Mouse (Mus musculus): ENCODE measurements around the gene Chek2. TPM values are rescaled to one million over a fixed set of nuclear protein-coding genes. Genes with fewer than 3 reads are reported as not detected.

The Chek2 gene
- total RNA-seq, 2 experiments from 2014 or later, result 0.92 to 1.1 TPM

- intact Hi-C loops (cut with DNase I), result no loop called here
- TF ChIP-seq CTCF (IDR thresholded peaks at IDR 0.05), result no peak
- peak overlapping the region; percentile 97 for H3K4me3 ChIP-seq
- no peak for DNase-seq
- H3K27ac ChIP-seq, result peak overlapping the region; percentile 94
These were observed 39.3 kb downstream of the Chek2 start for GRCm38 (mm10) chr5:110879042-110879441.

- no peak for TF ChIP-seq CTCF (IDR thresholded peaks at IDR 0.05)
- intact Hi-C loops (cut with DNase I), result no loop called here
- peak; percentile 95 for DNase-seq
- H3K27ac ChIP-seq, result peak within 1 kb of the TSS; percentile 94
- peak within 1 kb of the TSS; percentile 97 for H3K4me3 ChIP-seq
These were observed 40.0 kb downstream of the Chek2 start, which contains the start of gene Ttc28 for GRCm38 (mm10) chr5:110879584-110880374. Ttc28 (plus strand) TSS chr5:110879803.

GRCm38 (mm10) chr5:110888596-110888995 is 48.8 kb downstream of the Chek2 start:
- no peak for DNase-seq
- TF ChIP-seq CTCF (IDR thresholded peaks at IDR 0.05), result no peak
- H3K27ac ChIP-seq, result no peak overlapping the region
- intact Hi-C loops (cut with DNase I), result no loop called here
- no peak overlapping the region for H3K4me3 ChIP-seq

GRCm38 (mm10) chr5:110889945-110890344 is 50.2 kb downstream of the Chek2 start:
- Histone ChIP-seq H3K4me3 (no peak overlapping the region), H3K27ac (no peak overlapping the region)
- DNase-seq, result no peak
- intact Hi-C loops (cut with DNase I), result no loop called here
- TF ChIP-seq CTCF (IDR thresholded peaks at IDR 0.05), result no peak

DNA sequence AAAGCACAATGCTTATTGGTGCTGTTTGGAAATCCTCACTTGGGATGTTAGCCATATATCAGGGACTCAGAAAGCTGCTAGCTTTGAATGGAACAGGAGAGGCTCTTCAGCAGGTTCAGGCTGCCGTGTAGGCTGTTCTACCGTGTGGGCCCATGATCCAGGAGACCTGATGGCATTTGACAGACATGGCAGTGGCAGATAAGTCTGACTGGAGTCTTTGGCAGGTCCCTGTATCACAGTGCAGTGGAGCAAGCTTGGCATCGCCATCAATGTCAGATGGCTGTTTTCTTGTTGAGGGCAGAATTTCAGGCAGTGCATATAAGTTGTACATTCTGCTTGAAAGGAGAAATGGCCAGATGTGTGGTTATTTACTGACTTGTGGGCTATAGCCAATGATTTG is 50.8 kb downstream of the Chek2 start:
- DNase-seq, result no peak
- Histone ChIP-seq H3K4me3 (no peak overlapping the region), H3K27ac (no peak overlapping the region)
- TF ChIP-seq CTCF (IDR thresholded peaks at IDR 0.05), result no peak
- intact Hi-C loops (cut with DNase I), result no loop called here

DNA sequence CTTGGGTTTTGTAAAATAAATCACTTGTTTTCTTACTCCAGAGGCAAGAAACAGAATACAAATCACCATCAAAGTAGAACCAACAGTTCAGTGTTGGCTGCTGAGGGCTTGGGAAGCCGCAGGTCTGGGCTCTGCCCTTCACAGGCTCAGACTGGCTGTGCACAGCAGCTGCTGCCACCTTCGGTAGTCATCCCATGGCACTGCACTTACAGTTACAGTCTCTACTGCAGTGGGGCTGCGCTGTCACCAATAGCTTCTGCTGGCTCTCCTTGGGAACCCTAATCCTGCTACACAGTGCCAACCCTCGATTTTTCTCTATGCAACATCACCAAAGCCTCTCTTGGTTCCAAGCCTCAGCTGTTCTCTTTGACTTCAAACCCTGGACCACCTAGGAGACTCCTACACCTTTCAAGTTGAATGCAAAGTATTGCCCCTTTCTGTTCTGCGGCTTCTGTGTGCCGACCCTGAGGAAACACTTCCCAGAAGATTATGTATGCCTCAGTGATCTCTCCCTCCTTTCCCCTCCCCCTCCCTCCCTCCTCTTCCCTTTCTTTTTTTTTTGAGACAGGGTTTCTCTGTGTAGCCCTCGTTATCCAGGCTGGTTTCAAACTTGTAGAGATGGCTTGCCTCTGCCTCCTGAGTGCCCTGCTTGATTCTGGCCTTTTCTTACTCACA is 57.5 kb downstream of the Chek2 start:
- intact Hi-C loops (cut with DNase I), result no loop called here
- DNase-seq, result no peak
- TF ChIP-seq CTCF (IDR thresholded peaks at IDR 0.05), result no peak
- H3K4me3 ChIP-seq, result no peak overlapping the region
- H3K27ac ChIP-seq, result no peak overlapping the region

DNA sequence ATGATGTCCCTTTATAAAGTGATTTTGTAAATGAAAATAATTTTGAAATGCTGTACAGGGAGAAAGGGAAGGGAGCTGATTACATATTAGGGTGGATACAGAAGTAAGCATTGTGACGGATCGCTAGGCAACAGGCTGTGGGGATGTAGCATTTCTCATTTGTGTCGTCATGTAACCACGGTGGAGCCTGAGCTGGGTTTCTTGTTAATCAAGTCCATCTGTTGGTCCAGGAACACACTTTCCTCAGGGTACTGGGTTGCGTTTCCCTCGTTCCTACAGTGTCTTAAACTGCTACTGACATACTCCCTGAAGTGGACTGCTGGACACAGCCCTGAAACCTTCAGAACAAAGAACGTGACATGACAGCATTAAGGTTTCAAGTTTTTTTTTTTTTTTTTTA is 58.4 kb downstream of the Chek2 start:
- TF ChIP-seq CTCF (IDR thresholded peaks at IDR 0.05), result no peak
- Histone ChIP-seq H3K4me3 (no peak overlapping the region), H3K27ac (no peak overlapping the region)
- DNase-seq, result no peak
- intact Hi-C loops (cut with DNase I), result no loop called here

DNA sequence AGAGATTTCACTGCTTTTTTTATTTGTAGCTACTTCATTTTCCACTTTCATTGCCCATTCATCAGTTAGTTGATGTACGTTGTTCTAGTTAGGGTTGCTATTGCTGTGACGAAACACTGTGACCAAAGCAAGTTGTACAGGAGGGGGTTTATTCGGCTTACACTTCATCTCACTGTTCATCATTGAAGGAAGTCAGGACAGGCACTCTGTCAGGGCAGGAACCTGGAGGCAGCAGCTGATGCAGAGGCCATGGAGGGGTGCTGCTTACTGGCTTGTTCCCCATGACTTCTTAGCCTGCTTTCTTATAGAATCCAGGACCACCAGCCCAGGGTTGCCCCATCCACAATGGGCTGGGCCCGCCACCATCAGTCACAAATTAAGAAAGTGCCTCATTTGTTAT is 59.0 kb downstream of the Chek2 start:
- no peak for TF ChIP-seq CTCF (IDR thresholded peaks at IDR 0.05)
- DNase-seq, result no peak
- intact Hi-C loops (cut with DNase I), result no loop called here
- Histone ChIP-seq H3K27ac (no peak overlapping the region), H3K4me3 (no peak overlapping the region)

DNA sequence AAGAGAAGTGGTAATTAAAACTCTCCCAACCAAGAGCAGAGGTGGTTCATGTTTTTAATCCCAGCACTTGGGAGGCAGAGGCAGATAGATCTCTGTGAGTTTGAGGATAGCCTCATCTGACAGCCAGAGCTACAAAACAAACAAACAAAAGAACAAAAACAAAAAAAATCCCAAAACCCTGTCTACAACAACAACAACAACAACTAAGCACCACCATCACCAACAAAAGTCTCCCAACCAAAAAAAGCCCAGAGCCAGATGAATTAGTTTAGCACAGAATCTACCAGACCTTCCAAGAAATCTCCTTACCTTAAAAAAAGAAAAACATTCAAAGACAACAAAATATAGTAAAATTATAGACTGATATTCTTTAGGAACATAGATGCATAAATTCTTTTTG is 60.6 kb downstream of the Chek2 start:
- DNase-seq, result no peak
- Histone ChIP-seq H3K4me3 (no peak overlapping the region), H3K27ac (no peak overlapping the region)
- intact Hi-C loops (cut with DNase I), result no loop called here
- TF ChIP-seq CTCF (IDR thresholded peaks at IDR 0.05), result no peak

DNA sequence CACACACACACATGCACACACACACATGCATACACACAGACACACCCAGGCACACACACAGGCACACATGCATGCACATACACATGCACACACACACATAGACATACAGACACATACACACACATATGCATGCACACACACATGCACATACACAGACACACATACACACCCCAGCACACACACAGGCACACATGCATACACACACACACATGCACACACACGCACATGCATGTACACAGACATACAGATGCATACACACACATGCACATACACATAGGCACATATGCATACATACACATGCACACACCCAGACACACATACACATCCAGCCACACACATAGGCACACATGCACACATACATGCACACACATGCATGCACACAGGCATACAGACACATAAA is 66.9 kb downstream of the Chek2 start:
- intact Hi-C loops (cut with DNase I), result no loop called here
- no peak for DNase-seq
- no peak for TF ChIP-seq CTCF (IDR thresholded peaks at IDR 0.05)
- no peak overlapping the region for H3K4me3 ChIP-seq
- no peak overlapping the region for H3K27ac ChIP-seq

- no peak overlapping the region for H3K4me3 ChIP-seq
- H3K27ac ChIP-seq, result no peak overlapping the region
- TF ChIP-seq CTCF (IDR thresholded peaks at IDR 0.05), result peak; percentile 25; the same call in 1 of the 2 replicates
- DNase-seq, result no peak
- intact Hi-C loops (cut with DNase I), result no loop called here
These were observed 69.1 kb downstream of the Chek2 start for GRCm38 (mm10) chr5:110908879-110909278.

DNA sequence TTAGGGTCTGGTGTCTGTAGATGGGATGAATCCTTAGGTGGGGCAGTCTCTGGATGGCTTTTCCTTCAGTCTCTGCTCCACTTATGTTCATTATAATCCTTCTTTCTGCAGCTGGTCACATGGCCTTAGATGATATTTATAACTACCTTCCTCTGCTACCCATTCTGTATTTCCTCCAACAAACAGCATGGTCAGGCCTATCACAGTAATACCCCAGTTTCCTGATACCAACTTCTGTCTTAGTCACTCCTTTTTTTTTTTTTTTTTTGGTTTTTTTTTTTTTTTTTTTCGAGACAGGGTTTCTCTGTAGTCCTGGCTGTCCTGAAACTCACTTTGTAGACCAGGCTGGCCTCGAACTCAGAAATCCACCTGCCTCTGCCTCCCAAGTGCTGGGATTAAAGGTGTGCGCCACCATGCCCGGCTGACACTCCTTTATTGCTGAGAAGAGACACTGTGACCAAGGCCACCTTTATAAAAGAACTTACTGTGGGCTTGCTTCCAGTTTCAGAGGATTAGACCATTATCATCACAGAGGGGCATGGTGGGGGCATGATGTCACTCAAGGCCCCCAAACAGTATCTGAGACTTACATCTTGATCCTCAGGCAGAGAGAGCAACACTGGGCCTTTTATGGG is 70.3 kb downstream of the Chek2 start:
- no peak for DNase-seq
- intact Hi-C loops (cut with DNase I), result no loop called here
- Histone ChIP-seq H3K4me3 (no peak overlapping the region), H3K27ac (no peak overlapping the region)
- TF ChIP-seq CTCF (IDR thresholded peaks at IDR 0.05), result no peak

DNA sequence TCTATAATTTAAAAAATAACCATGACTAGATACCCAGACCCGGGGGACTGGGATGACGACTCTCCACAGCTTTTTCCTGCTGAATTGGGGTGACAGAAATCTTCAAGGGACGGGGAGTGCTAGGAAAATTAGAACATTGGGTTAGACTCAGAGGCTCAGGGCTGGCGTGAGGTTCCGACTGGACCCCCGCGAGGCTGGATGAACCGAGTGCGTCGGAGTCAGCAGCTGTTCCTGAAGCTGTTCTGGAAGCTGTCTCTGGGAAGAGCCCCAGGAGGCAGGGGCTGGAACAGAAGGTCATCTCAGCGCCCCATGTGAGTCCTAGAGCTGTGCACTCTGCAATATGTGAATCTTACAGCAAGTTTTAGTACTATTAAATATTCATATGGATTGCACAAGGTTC is 75.1 kb downstream of the Chek2 start:
- no peak for TF ChIP-seq CTCF (IDR thresholded peaks at IDR 0.05)
- intact Hi-C loops (cut with DNase I), result no loop called here
- Histone ChIP-seq H3K4me3 (no peak overlapping the region), H3K27ac (no peak overlapping the region)
- DNase-seq, result peak; percentile 22

Data from gastrocnemius, adult 2 months (tissue).